Mouse (Mus musculus): ENCODE results near the gene Actn3. TPM values are rescaled to one million over a fixed set of nuclear protein-coding genes. Genes with fewer than 3 reads are reported as not detected.
A peak's percentile ranks its signal among the peaks of the same experiment; 100 is the strongest.
"Not testable (repeated sequence)": the region's sequence is repeated elsewhere in the genome, so short reads cannot be mapped to it uniquely, and the experiment has no call there.

Actn3 gene
- polyA plus RNA-seq, 1 experiment from 2014 or later, result 0.97 TPM

- Histone ChIP-seq H3K36me3 (ENCODE audit: poor library complexity, severe bottlenecking) (peaks cover 49% of the 10 kb centered on the region), H3K9me3 (replicated peaks) (no peaks in the 10 kb centered on the region)
Measured at GRCm38 (mm10) chr19:4891798-4892197, 14.1 kb upstream of the Actn3 start.

GRCm38 (mm10) chr19:4889791-4890190 is 12.1 kb upstream of the Actn3 start:
- H3K27me3 ChIP-seq, result no peaks in the 10 kb centered on the region
- H3K4me2 ChIP-seq, result no peak overlapping the region
- no peak overlapping the region for H3K27ac ChIP-seq
- no peak for ATAC-seq
- no peak overlapping the region for H3K4me3 ChIP-seq
- H3K9ac ChIP-seq, result no peak overlapping the region
- no peaks in the 10 kb centered on the region for H3K9me3 ChIP-seq (replicated peaks)
- peaks cover 46% of the 10 kb centered on the region for H3K36me3 ChIP-seq (ENCODE audit: poor library complexity, severe bottlenecking)
- H3K4me1 ChIP-seq, result no peaks in the 10 kb centered on the region
- 87% methylated on average over 10 of the region's 10 CpGs for WGBS

More at GRCm38 (mm10) chr19:4891798-4892197, 14.1 kb upstream of the Actn3 start:
- H3K4me3 ChIP-seq, result no peak overlapping the region
- no peaks in the 10 kb centered on the region for H3K27me3 ChIP-seq
- no peak for ATAC-seq
- no peak overlapping the region for H3K27ac ChIP-seq
- H3K4me2 ChIP-seq, result no peak overlapping the region
- H3K4me1 ChIP-seq, result no peaks in the 10 kb centered on the region
- 81% methylated on average over 3 of the region's 3 CpGs for WGBS
- H3K9ac ChIP-seq, result no peak overlapping the region

GRCm38 (mm10) chr19:4883961-4884360 is 6.3 kb upstream of the Actn3 start:
- WGBS, result 84% methylated on average over 4 of the region's 4 CpGs
- H3K9me3 ChIP-seq (replicated peaks), result no peaks in the 10 kb centered on the region
- H3K4me2 ChIP-seq, result no peak overlapping the region
- no peak overlapping the region for H3K27ac ChIP-seq
- H3K4me3 ChIP-seq, result no peak overlapping the region
- ATAC-seq, result no peak
- H3K4me1 ChIP-seq, result peaks cover 5% of the 10 kb centered on the region
- no peaks in the 10 kb centered on the region for H3K27me3 ChIP-seq
- H3K36me3 ChIP-seq (ENCODE audit: poor library complexity, severe bottlenecking), result peaks cover 12% of the 10 kb centered on the region
- no peak overlapping the region for H3K9ac ChIP-seq

- Histone ChIP-seq H3K9ac (peak overlapping the region; percentile 89), H3K27me3 (peaks cover 10% of the 10 kb centered on the region), H3K4me3 (peak overlapping the region; percentile 95), H3K27ac (no peak overlapping the region), H3K36me3 (ENCODE audit: poor library complexity, severe bottlenecking) (peaks cover 12% of the 10 kb centered on the region), H3K9me3 (replicated peaks) (no peaks in the 10 kb centered on the region), H3K4me2 (peak overlapping the region; percentile 83), H3K4me1 (peaks cover 14% of the 10 kb centered on the region)
- 63% methylated on average over 10 of the region's 10 CpGs for WGBS
- no peak for ATAC-seq
Measured at GRCm38 (mm10) chr19:4879324-4879703, 1.6 kb upstream of the Actn3 start.

- peak within 1 kb of the TSS; percentile 83 for H3K4me2 ChIP-seq
- H3K9me3 ChIP-seq (replicated peaks), result no peaks in the 10 kb centered on the region
- H3K27ac ChIP-seq, result peak within 1 kb of the TSS; percentile 70
- peak within 1 kb of the TSS; percentile 89 for H3K9ac ChIP-seq
- H3K36me3 ChIP-seq (ENCODE audit: poor library complexity, severe bottlenecking), result peaks cover 7% of the 10 kb centered on the region; the same call in 1 of the 2 replicates
- H3K4me3 ChIP-seq, result peak within 1 kb of the TSS; percentile 95
- WGBS, result 1% methylated on average over 52 of the region's 52 CpGs
- H3K27me3 ChIP-seq, result peaks cover 10% of the 10 kb centered on the region
- H3K4me1 ChIP-seq, result peaks cover 14% of the 10 kb centered on the region
- peak; percentile 98 for ATAC-seq
Measured at GRCm38 (mm10) chr19:4878405-4879323, 955 bp upstream of the Actn3 start, which contains the start of gene Zdhhc24. TSS of gene Zdhhc24 (plus strand) at chr19:4878668.

GRCm38 (mm10) chr19:4876755-4877154 is 954 bp downstream of the Actn3 start:
- Histone ChIP-seq H3K27me3 (peaks cover 10% of the 10 kb centered on the region), H3K9me3 (replicated peaks) (no peaks in the 10 kb centered on the region), H3K36me3 (ENCODE audit: poor library complexity, severe bottlenecking) (no peaks in the 10 kb centered on the region), H3K4me2 (no peak overlapping the region), H3K9ac (no peak overlapping the region), H3K27ac (no peak overlapping the region), H3K4me1 (peaks cover 14% of the 10 kb centered on the region), H3K4me3 (no peak overlapping the region)
- WGBS, result 66% methylated on average over 3 of the region's 3 CpGs
- ATAC-seq, result no peak

DNA sequence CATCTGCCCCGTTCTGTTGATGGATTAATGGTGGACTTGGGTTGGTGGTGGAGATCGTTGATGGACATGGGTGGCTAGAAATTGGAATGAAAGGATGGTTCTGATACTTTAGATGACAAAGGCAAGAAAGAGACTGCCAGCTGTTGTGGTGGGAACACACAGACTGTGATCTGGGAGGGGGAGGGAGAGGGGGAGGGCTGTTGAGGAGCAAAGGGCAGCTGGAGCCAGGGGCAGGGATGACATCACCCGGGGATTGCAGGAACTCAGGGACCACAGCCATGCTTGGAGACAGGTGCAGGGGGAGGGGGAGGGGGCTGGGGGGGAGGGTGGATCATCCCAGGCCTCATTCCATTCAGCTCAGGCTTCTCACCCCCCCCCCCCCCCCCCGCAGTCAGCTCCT is 1.5 kb downstream of the Actn3 start:
- Histone ChIP-seq H3K4me1 (peaks cover 14% of the 10 kb centered on the region), H3K4me3 (no peak overlapping the region), H3K9ac (no peak overlapping the region), H3K27me3 (peaks cover 10% of the 10 kb centered on the region), H3K27ac (no peak overlapping the region), H3K36me3 (ENCODE audit: poor library complexity, severe bottlenecking) (no peaks in the 10 kb centered on the region), H3K9me3 (replicated peaks) (no peaks in the 10 kb centered on the region), H3K4me2 (no peak overlapping the region)
- no peak for ATAC-seq
- WGBS, result 86% methylated on average over 2 of the region's 4 CpGs

DNA sequence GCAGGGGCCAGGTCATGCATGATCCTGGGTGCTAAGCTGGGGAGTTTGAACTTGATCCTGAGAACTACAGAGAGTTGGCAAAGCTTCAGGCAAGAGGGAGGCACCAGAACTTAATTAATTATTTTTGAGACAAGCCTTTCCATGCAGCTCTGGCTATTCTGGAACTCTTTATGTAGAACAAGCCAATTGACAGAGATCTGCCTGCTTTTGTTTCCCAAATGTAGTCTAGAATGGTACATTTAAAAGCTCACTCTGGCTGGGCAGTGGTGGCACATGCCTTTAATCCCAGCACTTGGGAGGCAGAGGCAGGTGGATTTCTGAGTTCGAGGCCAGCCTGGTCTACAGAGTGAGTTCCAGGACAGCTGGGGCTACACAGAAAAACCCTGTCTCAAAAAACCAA is 3.1 kb downstream of the Actn3 start:
- WGBS, result 80% methylated on average over 1 of the region's 1 CpGs

DNA sequence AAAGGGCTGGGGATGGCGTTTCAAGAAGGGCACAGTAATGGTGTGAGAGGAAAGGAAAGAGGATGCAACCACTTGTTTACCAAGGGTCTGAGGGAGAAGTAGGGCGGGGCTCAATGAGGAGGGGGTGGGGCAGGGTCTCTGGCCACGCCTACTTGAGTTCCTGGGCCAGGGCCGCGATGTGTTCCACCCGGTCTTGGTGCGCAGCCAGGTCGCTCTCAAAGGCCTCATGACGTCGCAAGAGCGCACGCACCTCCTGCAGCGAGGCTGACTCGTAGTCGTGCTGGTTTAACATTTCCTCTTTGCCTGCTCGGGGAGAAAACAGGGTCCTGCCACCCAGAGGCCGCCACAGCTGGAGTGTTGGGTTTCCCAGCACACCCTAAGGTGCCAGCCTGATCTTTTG is 12.6 kb downstream of the Actn3 start:
- H3K36me3 ChIP-seq (ENCODE audit: poor library complexity, severe bottlenecking), result no peaks in the 10 kb centered on the region
- H3K9ac ChIP-seq, result no peak overlapping the region
- ATAC-seq, result no peak
- H3K4me1 ChIP-seq, result no peaks in the 10 kb centered on the region
- no peak overlapping the region for H3K27ac ChIP-seq
- 0 out of 2 replicates have a peak, but pooled peaks cover 7% of the 10 kb centered on the region for H3K27me3 ChIP-seq
- WGBS, result 6% methylated on average over 17 of the region's 17 CpGs
- H3K4me3 ChIP-seq, result no peak overlapping the region
- H3K4me2 ChIP-seq, result peak overlapping the region; percentile 32
- no peaks in the 10 kb centered on the region for H3K9me3 ChIP-seq (replicated peaks)

More for the DNA sequence above, 3.1 kb downstream of the Actn3 start:
- not testable (repeated sequence) for H3K27me3 ChIP-seq; H3K27ac ChIP-seq; H3K4me2 ChIP-seq; ATAC-seq; H3K9ac ChIP-seq; H3K4me3 ChIP-seq; H3K9me3 ChIP-seq (replicated peaks); H3K36me3 ChIP-seq (ENCODE audit: poor library complexity, severe bottlenecking)
- H3K4me1 ChIP-seq, result peaks cover 14% of the 10 kb centered on the region

DNA sequence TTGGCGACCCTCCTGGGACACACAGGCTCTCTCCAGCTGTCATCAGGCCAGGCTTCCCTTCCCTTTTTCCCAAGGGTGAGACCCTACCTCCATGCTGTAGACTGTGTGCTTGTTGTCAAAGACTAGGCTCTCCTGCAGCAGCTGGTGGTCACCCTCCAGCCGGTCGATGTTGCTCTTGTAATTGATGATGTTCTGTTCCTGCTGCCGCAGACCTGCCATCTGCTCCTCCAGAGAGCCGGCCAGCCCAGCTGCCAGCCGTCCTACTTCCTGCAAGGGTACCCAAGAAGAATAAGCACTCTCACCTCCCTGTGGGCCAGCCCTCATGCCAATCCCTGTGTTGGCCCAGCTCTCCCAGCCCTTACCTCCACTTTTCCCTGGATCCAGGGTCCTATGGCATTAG is 14.7 kb downstream of the Actn3 start:
- Histone ChIP-seq H3K4me3 (no peak overlapping the region), H3K4me1 (no peaks in the 10 kb centered on the region), H3K36me3 (ENCODE audit: poor library complexity, severe bottlenecking) (no peaks in the 10 kb centered on the region), H3K27me3 (0 out of 2 replicates have a peak, but pooled peaks cover 7% of the 10 kb centered on the region), H3K9ac (no peak overlapping the region; the same call in 1 of the 2 replicates), H3K4me2 (no peak overlapping the region), H3K27ac (no peak overlapping the region), H3K9me3 (replicated peaks) (no peaks in the 10 kb centered on the region)
- ATAC-seq, result no peak
- WGBS, result 83% methylated on average over 6 of the region's 6 CpGs

DNA sequence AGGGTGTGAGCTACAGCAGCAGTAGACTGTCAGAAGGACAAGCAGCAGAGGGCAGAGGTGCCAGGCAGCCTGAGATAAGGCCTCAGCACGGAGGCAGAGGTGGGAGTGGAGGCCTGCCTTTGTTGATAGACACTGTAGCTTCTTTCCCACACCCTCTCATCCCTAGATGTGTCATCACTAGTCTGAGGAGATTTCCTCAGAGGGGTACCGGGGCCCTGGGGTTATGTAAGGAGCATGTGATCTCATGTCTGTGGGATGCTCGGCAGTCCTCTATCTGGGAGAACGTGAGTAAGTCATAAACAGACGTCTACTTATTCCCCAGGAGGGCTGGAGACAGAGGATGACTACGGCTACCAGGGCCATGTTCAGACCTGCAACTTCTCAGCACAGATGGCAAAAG is 18.6 kb downstream of the Actn3 start:
- ATAC-seq, result no peak
- 87% methylated on average over 6 of the region's 6 CpGs for WGBS
- no peaks in the 10 kb centered on the region for H3K36me3 ChIP-seq (ENCODE audit: poor library complexity, severe bottlenecking)
- H3K4me2 ChIP-seq, result no peak overlapping the region
- no peak overlapping the region for H3K27ac ChIP-seq
- H3K9ac ChIP-seq, result no peak overlapping the region
- peaks cover 14% of the 10 kb centered on the region; the same call in 1 of the 2 replicates for H3K27me3 ChIP-seq
- H3K9me3 ChIP-seq (replicated peaks), result no peaks in the 10 kb centered on the region
- peaks cover 14% of the 10 kb centered on the region for H3K4me1 ChIP-seq
- no peak overlapping the region for H3K4me3 ChIP-seq

DNA sequence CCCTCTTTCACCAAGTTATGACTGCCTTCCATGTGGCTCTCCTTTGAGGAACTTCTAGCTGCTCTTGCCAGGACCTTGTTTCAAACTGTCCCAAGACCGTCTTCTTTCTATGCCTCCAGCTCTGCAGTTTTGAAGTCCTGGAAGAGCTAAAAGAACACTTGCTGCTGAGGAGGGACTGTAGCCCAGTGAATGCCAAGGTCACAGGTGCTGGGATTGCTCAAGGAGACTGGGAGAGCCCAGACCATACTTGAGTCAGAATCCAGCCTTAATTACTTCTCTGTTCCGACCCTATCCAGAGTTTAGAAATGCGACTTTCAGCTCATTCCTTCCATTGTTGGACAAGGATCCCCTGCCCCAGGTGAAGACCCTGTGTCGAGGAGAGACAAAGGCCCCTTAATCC is 21.8 kb downstream of the Actn3 start:
- no peaks in the 10 kb centered on the region for H3K36me3 ChIP-seq (ENCODE audit: poor library complexity, severe bottlenecking)
- peak overlapping the region; percentile 58; the same call in 1 of the 2 replicates for H3K4me3 ChIP-seq
- H3K27ac ChIP-seq, result no peak overlapping the region
- 0 out of 2 replicates have a peak overlapping the region, but pooled peaks have one; percentile 74 for H3K9ac ChIP-seq
- no peak for ATAC-seq
- peaks cover 14% of the 10 kb centered on the region for H3K4me1 ChIP-seq
- no peaks in the 10 kb centered on the region for H3K9me3 ChIP-seq (replicated peaks)
- 48% methylated on average over 4 of the region's 4 CpGs for WGBS
- H3K27me3 ChIP-seq, result peaks cover 14% of the 10 kb centered on the region; the same call in 1 of the 2 replicates
- peak overlapping the region; percentile 98 for H3K4me2 ChIP-seq

Measured in forebrain, embryonic 13.5 days (tissue).